Mouse (Mus musculus) intestine, postnatal 0 days (tissue): ENCODE data around the gene Pex11g. TPM values are rescaled to one million over a fixed set of nuclear protein-coding genes. Genes with fewer than 3 reads are reported as not detected.

Experiments used
- ATAC-seq: fragments of 200-750 bp; cut with Nextera tagmentation; 2 replicates; pipeline ENCODE4 v1.8.0; 2017; ENCODE audit warnings: mild to moderate bottlenecking, moderate TSS enrichment, moderate library complexity
- H3K27ac ChIP-seq: fragments of 300-500 bp; sonication (generic); 2 replicates; pipeline ENCODE4 v1.5.1; 2014; ENCODE audit warnings: mild to moderate bottlenecking, low read depth, low read length, moderate library complexity
- H3K27me3 ChIP-seq: fragments of 300-500 bp; sonication (generic); replicated peaks from 2 replicates; pipeline ENCODE4 v1.6.1; 2014; ENCODE audit warnings: low read length, mixed read lengths; ENCODE audit not compliant: control insufficient read depth, insufficient read depth
- H3K36me3 ChIP-seq: fragments of 300-500 bp; sonication (generic); 2 replicates; pipeline ENCODE4 v1.6.1; 2014; ENCODE audit warnings: mild to moderate bottlenecking, moderate library complexity; ENCODE audit not compliant: control insufficient read depth, insufficient read depth
- H3K4me1 ChIP-seq: fragments of 300-500 bp; sonication (generic); replicated peaks from 2 replicates; pipeline ENCODE4 v1.6.1; 2014; ENCODE audit warnings: antibody characterized with exemption, low read length, mixed read lengths; ENCODE audit not compliant: control insufficient read depth, insufficient read depth
- H3K4me2 ChIP-seq: fragments of 300-500 bp; sonication (generic); replicated peaks from 2 replicates; pipeline ENCODE4 v1.6.1; 2014; ENCODE audit warnings: low read depth, mild to moderate bottlenecking, moderate library complexity
- H3K4me3 ChIP-seq: fragments of 300-500 bp; sonication (generic); 2 replicates; pipeline ENCODE4 v1.5.1; 2014; ENCODE audit warnings: low read depth, low read length
- H3K9ac ChIP-seq: fragments of 300-500 bp; sonication (generic); 2 replicates; pipeline ENCODE4 v1.6.1; 2014; ENCODE audit warnings: mild to moderate bottlenecking, low read depth, low read length
- H3K9me3 ChIP-seq: fragments of 300-500 bp; sonication (generic); 2 replicates; pipeline ENCODE4 v1.6.1; 2016; ENCODE audit warnings: mixed run types; ENCODE audit not compliant: control insufficient read depth
- CTCF ChIP-seq: sonication (generic); IDR thresholded peaks from 2 replicates; pipeline ENCODE4 v1.5.1; 2016; ENCODE audit warnings: low read depth, mild to moderate bottlenecking, control low read depth, antibody characterized with exemption, moderate library complexity
- WGBS: fragments of 180-500 bp; shearing (Covaris S2); extraction: QIAGEN DNeasy Blood & Tissue Kit; methylation state at CpG from one replicate; pipeline ENCODE4 v1.1.7; 2014; 5-methylcytosine and 5-hydroxymethylcytosine counted together
- polyA plus RNA-seq: library from polyadenylated mRNA; unstranded; fragments of >200 nt; fragmentation: Nextera tagmentation; extraction: Ambion mirVana; gene quantifications from 2 replicates; pipeline ENCODE4 v1.2.1, GENCODE M21; 2015

Pex11g gene
- polyA plus RNA-seq, 1 experiment from 2014 or later: 14.9 TPM

- no peak for ATAC-seq
- H3K9ac ChIP-seq: no peak overlapping the region
- H3K27ac ChIP-seq: no peak overlapping the region
- H3K4me2 ChIP-seq: no peak overlapping the region
- WGBS: 83% methylated on average over 12 of the region's 12 CpGs
- H3K9me3 ChIP-seq: no peaks in the 10 kb centered on the region
- H3K36me3 ChIP-seq: peaks cover 72% of the 10 kb centered on the region
- TF ChIP-seq CTCF: peak; percentile 63
- H3K4me3 ChIP-seq: no peak overlapping the region
- H3K4me1 ChIP-seq: no peaks in the 10 kb centered on the region
- no peaks in the 10 kb centered on the region for H3K27me3 ChIP-seq
Observed at GRCm38 (mm10) chr8:3439510-3439909, 28.0 kb downstream of the Pex11g start.

- Histone ChIP-seq H3K4me1 (no peaks in the 10 kb centered on the region), H3K27ac (no peak overlapping the region), H3K36me3 (peaks cover 95% of the 10 kb centered on the region), H3K4me2 (no peak overlapping the region), H3K9ac (no peak overlapping the region), H3K27me3 (no peaks in the 10 kb centered on the region), H3K4me3 (no peak overlapping the region), H3K9me3 (no peaks in the 10 kb centered on the region)
- 87% methylated on average over 6 of the region's 6 CpGs for WGBS
- no peak for ATAC-seq
- TF ChIP-seq CTCF: no peak
Observed at GRCm38 (mm10) chr8:3436492-3436891, 31.0 kb downstream of the Pex11g start.

- H3K4me2 ChIP-seq: no peak overlapping the region
- no peaks in the 10 kb centered on the region for H3K4me1 ChIP-seq
- 68% methylated on average over 3 of the region's 3 CpGs for WGBS
- no peaks in the 10 kb centered on the region for H3K9me3 ChIP-seq
- no peak for ATAC-seq
- no peak overlapping the region for H3K9ac ChIP-seq
- H3K27ac ChIP-seq: no peak overlapping the region
- H3K36me3 ChIP-seq: peaks cover 77% of the 10 kb centered on the region
- no peak overlapping the region for H3K4me3 ChIP-seq
- no peaks in the 10 kb centered on the region for H3K27me3 ChIP-seq
- TF ChIP-seq CTCF: no peak
Observed at GRCm38 (mm10) chr8:3431113-3431512, 36.4 kb downstream of the Pex11g start.

- Histone ChIP-seq H3K9ac (no peak overlapping the region), H3K4me1 (no peaks in the 10 kb centered on the region), H3K27me3 (no peaks in the 10 kb centered on the region), H3K4me2 (no peak overlapping the region), H3K27ac (no peak overlapping the region), H3K4me3 (no peak overlapping the region), H3K36me3 (peaks cover 66% of the 10 kb centered on the region), H3K9me3 (no peaks in the 10 kb centered on the region)
- TF ChIP-seq CTCF: no peak
- no peak for ATAC-seq
- 68% methylated on average over 2 of the region's 2 CpGs for WGBS
Observed at GRCm38 (mm10) chr8:3429966-3430365, 37.5 kb downstream of the Pex11g start.

GRCm38 (mm10) chr8:3428426-3428825 lies 39.1 kb downstream of the Pex11g start:
- Histone ChIP-seq H3K4me2 (no peak overlapping the region), H3K9me3 (no peaks in the 10 kb centered on the region), H3K4me3 (no peak overlapping the region), H3K27me3 (no peaks in the 10 kb centered on the region), H3K27ac (no peak overlapping the region), H3K4me1 (no peaks in the 10 kb centered on the region), H3K9ac (no peak overlapping the region), H3K36me3 (peaks cover 52% of the 10 kb centered on the region)
- no peak for TF ChIP-seq CTCF
- no peak for ATAC-seq
- WGBS: 84% methylated on average over 2 of the region's 2 CpGs

GRCm38 (mm10) chr8:3426211-3426610 lies 41.3 kb downstream of the Pex11g start:
- ATAC-seq: no peak
- TF ChIP-seq CTCF: no peak
- Histone ChIP-seq H3K27ac (no peak overlapping the region), H3K36me3 (peaks cover 30% of the 10 kb centered on the region), H3K9me3 (no peaks in the 10 kb centered on the region), H3K9ac (no peak overlapping the region), H3K4me3 (no peak overlapping the region), H3K4me1 (no peaks in the 10 kb centered on the region), H3K27me3 (no peaks in the 10 kb centered on the region), H3K4me2 (no peak overlapping the region)
- 78% methylated on average over 3 of the region's 3 CpGs for WGBS

- peak; percentile 27 for TF ChIP-seq CTCF
- Histone ChIP-seq H3K9me3 (no peaks in the 10 kb centered on the region), H3K27ac (no peak overlapping the region), H3K4me1 (no peaks in the 10 kb centered on the region), H3K4me2 (no peak overlapping the region), H3K36me3 (peaks cover 24% of the 10 kb centered on the region), H3K4me3 (no peak overlapping the region), H3K27me3 (no peaks in the 10 kb centered on the region), H3K9ac (no peak overlapping the region)
- WGBS: 40% methylated on average over 5 of the region's 5 CpGs
- peak; percentile 32 for ATAC-seq
Observed at GRCm38 (mm10) chr8:3425217-3425616, 42.3 kb downstream of the Pex11g start.
